Mouse (Mus musculus): ENCODE results near the gene Kif2a.

GRCm38 (mm10) chr13:107035078-107035477 is 13.2 kb upstream of the Kif2a start:
- TF ChIP-seq CTCF (IDR thresholded peaks at IDR 0.05; ENCODE audit: extremely low read depth, insufficient read depth, low read length) (no peak), POLR2A (IDR thresholded peaks at IDR 0.05; ENCODE audit: extremely low read depth, insufficient read depth, low read length) (no peak)

All from cortical plate, adult 2 months (tissue).